Mouse (Mus musculus): ENCODE data around the gene Btnl10.

DNA sequence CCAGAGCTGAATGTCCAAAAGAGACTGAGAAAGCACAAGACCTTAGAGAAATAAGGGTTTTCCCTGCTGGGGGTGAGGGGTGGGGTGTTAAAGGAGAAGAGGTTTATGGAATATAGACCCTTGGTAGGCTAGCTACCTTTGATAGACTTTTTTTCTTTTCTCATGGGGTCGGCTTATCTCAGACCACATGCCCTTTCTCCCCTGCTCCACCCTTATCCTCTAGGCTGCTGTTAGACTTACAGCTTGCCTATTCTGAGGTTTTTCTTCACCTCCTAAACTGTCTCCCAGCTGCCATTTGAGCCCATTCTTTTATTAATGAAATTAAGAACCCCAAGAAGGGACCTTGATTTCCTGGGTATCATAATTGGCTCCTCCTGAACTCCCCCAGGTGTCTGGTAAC, 3.9 kb upstream of the Btnl10 start:
- TF ChIP-seq POLR2A (IDR thresholded peaks at IDR 0.05; ENCODE audit: borderline replicate concordance, extremely low read depth, low read depth, low read length) = no peak
- TF ChIP-seq CTCF (IDR thresholded peaks at IDR 0.05; ENCODE audit: insufficient read depth, low read length) = no peak

Data from lung, adult 2 months (tissue).